Mouse (Mus musculus): ENCODE measurements at regions not wholly inside any gene's neighbourhood (a gene's known extent, or its start where the extent isn't known, plus 50 kb on each side); places are given as distances from the start of the nearest gene placed in this dataset.

DNA sequence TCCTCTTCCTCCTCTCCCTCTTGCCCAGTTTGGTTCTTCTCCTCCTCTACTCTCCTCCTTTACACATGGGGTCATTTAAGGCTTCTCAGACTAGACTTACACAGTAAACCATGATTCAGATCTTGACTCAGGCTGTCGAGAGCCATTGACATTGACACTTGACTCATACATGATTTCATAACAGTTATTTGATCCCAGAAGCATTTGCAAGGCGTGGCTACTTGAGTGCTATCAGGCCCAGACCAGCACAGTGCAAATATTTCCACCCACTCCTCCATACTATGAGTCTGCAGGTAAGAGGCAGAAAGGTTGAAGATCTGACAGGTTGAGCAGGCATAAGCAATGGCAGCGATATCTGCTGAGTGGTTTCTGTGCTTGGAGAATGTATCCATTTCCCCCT lies 99.2 kb downstream of the Rab11fip2 start:
- TF ChIP-seq CTCF (IDR thresholded peaks at IDR 0.05; ENCODE audit: low read depth) (no peak), EP300 (IDR thresholded peaks at IDR 0.05; ENCODE audit: low read depth) (no peak)

All from liver, postnatal 0 days (tissue).